Mouse (Mus musculus): ENCODE measurements at regions not wholly inside any gene's neighbourhood (a gene's known extent, or its start where the extent isn't known, plus 50 kb on each side); places are given as distances from the start of the nearest gene placed in this dataset.

GRCm38 (mm10) chr12:77752181-77752580, 441.9 kb upstream of the Gm6657 start:
- TF ChIP-seq CTCF (IDR thresholded peaks at IDR 0.05; ENCODE audit: borderline replicate concordance, insufficient read depth, low read length) (no peak), POLR2A (IDR thresholded peaks at IDR 0.05; ENCODE audit: low read depth, low read length) (no peak)
